Comparison of ENCODE assay signal across 22 mouse cellular contexts in genomic region chr19:29661974-29662580, GRCm38 (mm10). TPM values are rescaled to one million over a fixed set of nuclear protein-coding genes. Genes with fewer than 3 reads are reported as not detected.
DNase-seq lines count a peak whose midpoint lies in the region; ATAC-seq lines count a peak whose summit lies in the region.
"Had no signal": no experiment of that assay in that cellular context is flagged by ENCODE, and none has a peak within 500 bp of the region (broad histone marks: within the 10 kb centered on the region; RNA-seq: fewer than 3 reads in every experiment).

No protein-coding gene starts in this region.

- H3K4me1 ChIP-seq in hindbrain, embryonic 14.5 days (replicated peaks; ENCODE audit: control insufficient read depth, insufficient read depth, low read length), result no peaks in the 10 kb centered on the region
- H3K4me1 ChIP-seq: hindbrain, embryonic 10.5 days had no signal

- H3K4me2 ChIP-seq in hindbrain, embryonic 14.5 days (replicated peaks), result no peak overlapping the region
- H3K4me2 ChIP-seq: embryonic facial prominence, embryonic 12.5 days; heart, embryonic 12.5 days had no signal

- ATAC-seq in frontal cortex, adult (ENCODE audit: low TSS enrichment), result peak; percentile 75
- ATAC-seq in hindbrain, embryonic 14.5 days (ENCODE audit: low FRiP score), result no peak
- ATAC-seq: forebrain, embryonic 16.5 days; hindbrain, embryonic 16.5 days; inflammation-experienced regulatory T-cells, adult 6 months; intestine, postnatal 0 days had no signal

- WGBS in hindbrain, embryonic 14.5 days, result 81% methylated on average over 6 of the region's 6 CpGs

- peak; percentile 39 for DNase-seq in adrenal gland, postnatal 10 days
- no peak for DNase-seq in adrenal gland, adult 8-10 months
- no peak for DNase-seq in frontal cortex, postnatal 14 days (ENCODE audit: low spot score in 2 of 2)
- DNase-seq in layer of hippocampus, adult 9-11 months, result peak; percentile 38
- DNase-seq in layer of hippocampus, postnatal 25 days (ENCODE audit: extremely low spot score in 1 of 2, low spot score in 1 of 2), result no peak
- peak; percentile 58 for DNase-seq in telencephalon, adult 2 months (ENCODE audit: low read depth, low spot score)
- no peak for DNase-seq in hindbrain, embryonic 14.5 days (ENCODE audit: low spot score)
- DNase-seq: cerebellum, adult 11-12 months; cerebellum, adult 9-10 months; cerebellum, postnatal 25 days; gastrocnemius, postnatal 10 days; kidney, adult 8-10 months had no signal

- no peaks in the 10 kb centered on the region for H3K27me3 ChIP-seq in hindbrain, embryonic 14.5 days (ENCODE audit: control insufficient read depth, insufficient read depth, low read length)
- H3K27me3 ChIP-seq: embryonic facial prominence, embryonic 12.5 days had no signal

- H3K4me3 ChIP-seq in hindbrain, embryonic 14.5 days (replicated peaks; ENCODE audit: low read length), result no peak overlapping the region
- H3K4me3 ChIP-seq: embryonic facial prominence, embryonic 12.5 days; heart, embryonic 12.5 days; hindbrain, embryonic 10.5 days had no signal

- no peak overlapping the region for H3K27ac ChIP-seq in hindbrain, embryonic 14.5 days
- H3K27ac ChIP-seq: embryonic facial prominence, embryonic 12.5 days; hindbrain, embryonic 10.5 days had no signal

- no peak overlapping the region for H3K9ac ChIP-seq in hindbrain, embryonic 14.5 days
- H3K9ac ChIP-seq: embryonic facial prominence, embryonic 12.5 days; heart, embryonic 12.5 days had no signal

- no peaks in the 10 kb centered on the region for H3K9me3 ChIP-seq in hindbrain, embryonic 14.5 days (ENCODE audit: control insufficient read depth, low read length)
- H3K9me3 ChIP-seq: embryonic facial prominence, embryonic 12.5 days; heart, embryonic 12.5 days; hindbrain, embryonic 10.5 days had no signal

- H3K36me3 ChIP-seq in hindbrain, embryonic 14.5 days (replicated peaks; ENCODE audit: control insufficient read depth, insufficient read depth), result no peaks in the 10 kb centered on the region
- H3K36me3 ChIP-seq: embryonic facial prominence, embryonic 12.5 days; heart, embryonic 12.5 days; hindbrain, embryonic 10.5 days had no signal

RNA-seq across cellular contexts. Expression of gene Ermp1, which starts 13.9 kb away (rescaled TPM):
- 10 to 100 TPM; 41.9 to 43.0 TPM for total RNA-seq in adrenal gland, postnatal 10 days (2021)
- 10 to 100 TPM; 50.7 to 68.4 (median 58.3) TPM for total RNA-seq in adrenal gland, adult 8-10 months (2022)
- total RNA-seq in layer of hippocampus, postnatal 25 days (2021), result 10 to 100 TPM; 56.1 to 59.3 TPM
- polyA plus RNA-seq in hindbrain, embryonic 14.5 days (2014; fragmentation: Nextera tagmentation; extraction: Ambion mirVana), result 9.6 and 10.8 TPM in 2 replicates

RNA-seq across cellular contexts. Expression of gene Mlana, which starts 35.5 kb away (rescaled TPM):
- total RNA-seq in adrenal gland, postnatal 10 days (2021), result not detected
- not detected for total RNA-seq in adrenal gland, adult 8-10 months (2022)
- total RNA-seq in layer of hippocampus, postnatal 25 days (2021), result under 1 TPM in 1 of 2 experiments, not detected in 1; 0.62 TPM
- not detected in 2 replicates for polyA plus RNA-seq in hindbrain, embryonic 14.5 days (2014; fragmentation: Nextera tagmentation; extraction: Ambion mirVana)
- polyA plus RNA-seq: C2C12; cortical plate, adult 2 months; forebrain, embryonic 16.5 days; hindbrain, embryonic 16.5 days; inflammation-experienced regulatory T-cells, adult 6 months had no signal

Comparison
In these comparisons a context has a peak if more than half of its experiments do, and no peak if none do; other contexts are left out.
1. DNase-seq: peak in adrenal gland, postnatal 10 days (single experiment), layer of hippocampus, adult 9-11 months (single experiment) and telencephalon, adult 2 months (single experiment); none in adrenal gland, adult 8-10 months (single experiment), frontal cortex, postnatal 14 days (0 of 2), layer of hippocampus, postnatal 25 days (0 of 2) and hindbrain, embryonic 14.5 days (single experiment).